Mouse (Mus musculus): ENCODE data around the gene Nkg7. TPM values are rescaled to one million over a fixed set of nuclear protein-coding genes. Genes with fewer than 3 reads are reported as not detected.

Nkg7 gene
- polyA plus RNA-seq, 2 experiments, result 0.68 to 1.7 TPM

DNA sequence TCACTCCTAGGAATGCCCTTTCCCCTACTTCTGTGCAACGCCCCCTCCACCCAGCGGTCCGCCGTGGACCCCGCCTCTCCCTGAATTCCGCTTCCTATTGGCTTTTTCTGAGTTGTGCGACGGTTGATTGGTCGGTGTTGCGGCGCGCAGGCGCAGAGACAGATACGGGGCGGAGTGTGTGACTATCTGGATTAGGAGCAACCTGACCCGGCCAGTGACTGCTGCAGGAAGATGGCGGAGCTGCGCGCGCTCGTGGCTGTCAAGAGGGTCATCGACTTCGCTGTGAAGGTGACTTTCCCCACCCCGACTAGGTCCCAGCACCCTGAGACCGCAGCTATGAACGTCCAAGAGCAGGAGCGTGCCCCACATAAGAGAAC is 7.0 kb downstream of the Nkg7 start, which contains the start of the genes Etfb and Gm45233:
TSS of gene Etfb (plus strand) at position 167 of the 377 bp plus-strand sequence.
TSS of gene Gm45233 (plus strand) at position 212 of the 377 bp plus-strand sequence.
- Histone ChIP-seq H3K4me2 (replicated peaks; ENCODE audit: low read depth, low read length, severe bottlenecking) (peak within 1 kb of the TSS; percentile 84), H3K9me3 (ENCODE audit: control insufficient read depth, low read length) (no peaks in the 10 kb centered on the region), H3K27me3 (ENCODE audit: control insufficient read depth, insufficient read depth, low read length) (no peaks in the 10 kb centered on the region), H3K36me3 (ENCODE audit: control insufficient read depth, insufficient read depth, low read length) (no peaks in the 10 kb centered on the region), H3K27ac (replicated peaks; ENCODE audit: low read depth, low read length) (peak within 1 kb of the TSS; percentile 93), H3K4me3 (replicated peaks; ENCODE audit: low read length) (peak within 1 kb of the TSS; percentile 46), H3K4me1 (ENCODE audit: control insufficient read depth, insufficient read depth, low read length) (peaks cover 22% of the 10 kb centered on the region), H3K9ac (ENCODE audit: low read depth, low read length, severe bottlenecking) (peak within 1 kb of the TSS; percentile 65)
- DNase-seq (ENCODE audit: low spot score) (peak; percentile 94), ATAC-seq (ENCODE audit: low FRiP score, low read depth) (peak; percentile 98)
- TF ChIP-seq POLR2A (IDR thresholded peaks at IDR 0.05; ENCODE audit: borderline replicate concordance, extremely low read depth, insufficient read depth, insufficient read length), result no peak
- under 1% methylated on average over 27 of the region's 27 CpGs for WGBS

DNA sequence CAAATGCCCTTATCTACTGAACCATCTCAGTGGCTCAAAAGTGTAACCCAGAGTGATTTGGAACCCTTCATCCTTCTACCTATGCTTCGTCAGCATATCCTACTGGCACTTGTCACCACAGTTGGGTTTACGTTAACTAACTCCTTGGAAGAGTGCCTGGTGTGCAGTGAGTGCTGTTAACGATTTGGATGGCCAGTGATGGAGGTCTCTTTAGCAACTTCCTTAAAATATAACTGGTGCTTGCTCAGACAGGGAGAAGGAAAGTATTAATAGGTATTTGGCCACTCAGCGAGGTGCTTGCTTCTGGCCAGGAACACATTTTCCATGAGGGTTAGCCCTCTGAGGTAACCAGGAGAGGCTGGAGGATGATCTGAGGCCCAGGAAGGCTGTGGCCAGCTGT is 10.9 kb downstream of the Nkg7 start:
- ATAC-seq (ENCODE audit: low FRiP score, low read depth) (no peak), DNase-seq (ENCODE audit: low spot score) (no peak)
- WGBS, result 88% methylated on average over 4 of the region's 4 CpGs

DNA sequence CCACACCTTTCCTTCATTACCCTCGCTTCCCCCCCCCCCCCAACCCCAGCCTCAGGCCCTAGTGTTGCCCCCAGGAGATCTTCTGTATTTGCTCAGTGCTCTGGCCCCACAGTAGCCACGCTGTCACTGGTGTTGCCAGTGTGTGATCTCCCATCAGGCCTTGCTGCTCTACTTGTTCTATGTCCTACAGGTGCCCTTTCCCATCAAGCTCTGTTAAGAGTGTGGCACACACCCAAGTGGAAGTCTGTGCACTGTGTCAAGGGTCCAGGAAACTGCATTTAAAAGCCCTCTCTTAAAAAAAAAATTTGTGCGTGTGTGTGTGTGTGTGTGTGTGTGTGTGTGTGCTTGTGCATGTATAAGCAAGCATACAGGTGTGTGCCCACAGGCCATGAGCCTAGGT is 11.4 kb downstream of the Nkg7 start:
- 86% methylated on average over 3 of the region's 3 CpGs for WGBS
- H3K9me3 ChIP-seq (ENCODE audit: control insufficient read depth, low read length), result no peaks in the 10 kb centered on the region
- no peak overlapping the region for H3K9ac ChIP-seq (ENCODE audit: low read depth, low read length, severe bottlenecking)
- peaks cover 12% of the 10 kb centered on the region for H3K4me1 ChIP-seq (ENCODE audit: control insufficient read depth, insufficient read depth, low read length)
- no peak overlapping the region for H3K4me3 ChIP-seq (replicated peaks; ENCODE audit: low read length)
- DNase-seq (ENCODE audit: low spot score) (no peak), ATAC-seq (ENCODE audit: low FRiP score, low read depth) (no peak)
- TF ChIP-seq POLR2A (IDR thresholded peaks at IDR 0.05; ENCODE audit: borderline replicate concordance, extremely low read depth, insufficient read depth, insufficient read length), result no peak
- H3K4me2 ChIP-seq (replicated peaks; ENCODE audit: low read depth, low read length, severe bottlenecking), result no peak overlapping the region
- H3K36me3 ChIP-seq (ENCODE audit: control insufficient read depth, insufficient read depth, low read length), result peaks cover 11% of the 10 kb centered on the region
- no peaks in the 10 kb centered on the region for H3K27me3 ChIP-seq (ENCODE audit: control insufficient read depth, insufficient read depth, low read length)
- H3K27ac ChIP-seq (replicated peaks; ENCODE audit: low read depth, low read length), result no peak overlapping the region

More for the DNA sequence above, 10.9 kb downstream of the Nkg7 start:
- Histone ChIP-seq H3K27ac (replicated peaks; ENCODE audit: low read depth, low read length) (no peak overlapping the region), H3K27me3 (ENCODE audit: control insufficient read depth, insufficient read depth, low read length) (no peaks in the 10 kb centered on the region), H3K36me3 (ENCODE audit: control insufficient read depth, insufficient read depth, low read length) (0 out of 2 replicates have a peak, but pooled peaks cover 7% of the 10 kb centered on the region), H3K4me1 (ENCODE audit: control insufficient read depth, insufficient read depth, low read length) (peaks cover 16% of the 10 kb centered on the region), H3K4me3 (replicated peaks; ENCODE audit: low read length) (no peak overlapping the region), H3K9ac (ENCODE audit: low read depth, low read length, severe bottlenecking) (no peak overlapping the region), H3K9me3 (ENCODE audit: control insufficient read depth, low read length) (no peaks in the 10 kb centered on the region), H3K4me2 (replicated peaks; ENCODE audit: low read depth, low read length, severe bottlenecking) (no peak overlapping the region)
- TF ChIP-seq POLR2A (IDR thresholded peaks at IDR 0.05; ENCODE audit: borderline replicate concordance, extremely low read depth, insufficient read depth, insufficient read length), result no peak

DNA sequence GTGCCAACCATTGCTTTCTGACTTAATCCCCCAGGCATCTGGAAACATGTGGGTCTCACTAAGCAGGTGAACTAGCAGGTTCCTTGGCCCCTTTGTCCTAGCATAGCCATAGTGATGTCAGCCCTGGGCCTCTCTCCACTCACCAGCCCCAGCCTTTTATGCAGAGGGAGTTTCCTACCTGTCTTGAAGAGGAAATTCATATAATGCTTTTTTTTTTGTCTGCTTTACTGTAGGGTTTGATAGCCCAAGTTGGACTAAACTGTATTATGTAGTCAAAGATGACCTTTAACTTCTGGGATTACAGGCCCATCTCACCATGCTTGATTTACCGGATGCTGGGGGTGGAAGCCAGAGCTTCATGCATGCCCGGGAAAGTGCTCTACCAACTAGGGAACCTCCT is 12.9 kb downstream of the Nkg7 start:
- WGBS, result 94% methylated on average over 2 of the region's 2 CpGs
- no peak for DNase-seq (ENCODE audit: low spot score)
- Histone ChIP-seq H3K9me3 (ENCODE audit: control insufficient read depth, low read length) (no peaks in the 10 kb centered on the region), H3K4me3 (replicated peaks; ENCODE audit: low read length) (no peak overlapping the region), H3K27me3 (ENCODE audit: control insufficient read depth, insufficient read depth, low read length) (no peaks in the 10 kb centered on the region), H3K27ac (replicated peaks; ENCODE audit: low read depth, low read length) (no peak overlapping the region), H3K4me2 (replicated peaks; ENCODE audit: low read depth, low read length, severe bottlenecking) (no peak overlapping the region), H3K36me3 (ENCODE audit: control insufficient read depth, insufficient read depth, low read length) (peaks cover 24% of the 10 kb centered on the region), H3K4me1 (ENCODE audit: control insufficient read depth, insufficient read depth, low read length) (peaks cover 6% of the 10 kb centered on the region; the same call in 1 of the 2 replicates), H3K9ac (ENCODE audit: low read depth, low read length, severe bottlenecking) (no peak overlapping the region)
- ATAC-seq (ENCODE audit: low FRiP score, low read depth), result no peak
- TF ChIP-seq POLR2A (IDR thresholded peaks at IDR 0.05; ENCODE audit: borderline replicate concordance, extremely low read depth, insufficient read depth, insufficient read length), result no peak

- DNase-seq (ENCODE audit: low spot score), result no peak
- TF ChIP-seq POLR2A (IDR thresholded peaks at IDR 0.05; ENCODE audit: borderline replicate concordance, extremely low read depth, insufficient read depth, insufficient read length), result no peak
- no peak overlapping the region for H3K4me3 ChIP-seq (replicated peaks; ENCODE audit: low read length)
- no peaks in the 10 kb centered on the region for H3K27me3 ChIP-seq (ENCODE audit: control insufficient read depth, insufficient read depth, low read length)
- no peak overlapping the region for H3K9ac ChIP-seq (ENCODE audit: low read depth, low read length, severe bottlenecking)
- no peak for ATAC-seq (ENCODE audit: low FRiP score, low read depth)
- no peaks in the 10 kb centered on the region for H3K9me3 ChIP-seq (ENCODE audit: control insufficient read depth, low read length)
- 0 out of 2 replicates have a peak, but pooled peaks cover 3% of the 10 kb centered on the region for H3K4me1 ChIP-seq (ENCODE audit: control insufficient read depth, insufficient read depth, low read length)
- WGBS, result 96% methylated on average over 11 of the region's 11 CpGs
- peaks cover 33% of the 10 kb centered on the region for H3K36me3 ChIP-seq (ENCODE audit: control insufficient read depth, insufficient read depth, low read length)
- H3K27ac ChIP-seq (replicated peaks; ENCODE audit: low read depth, low read length), result no peak overlapping the region
- no peak overlapping the region for H3K4me2 ChIP-seq (replicated peaks; ENCODE audit: low read depth, low read length, severe bottlenecking)
Observed at GRCm38 (mm10) chr7:43451726-43452125, 14.9 kb downstream of the Nkg7 start.

All from limb, embryonic 14.5 days (tissue).